Mouse (Mus musculus): Measurements from ENCODE around the gene Shisa6.

DNA sequence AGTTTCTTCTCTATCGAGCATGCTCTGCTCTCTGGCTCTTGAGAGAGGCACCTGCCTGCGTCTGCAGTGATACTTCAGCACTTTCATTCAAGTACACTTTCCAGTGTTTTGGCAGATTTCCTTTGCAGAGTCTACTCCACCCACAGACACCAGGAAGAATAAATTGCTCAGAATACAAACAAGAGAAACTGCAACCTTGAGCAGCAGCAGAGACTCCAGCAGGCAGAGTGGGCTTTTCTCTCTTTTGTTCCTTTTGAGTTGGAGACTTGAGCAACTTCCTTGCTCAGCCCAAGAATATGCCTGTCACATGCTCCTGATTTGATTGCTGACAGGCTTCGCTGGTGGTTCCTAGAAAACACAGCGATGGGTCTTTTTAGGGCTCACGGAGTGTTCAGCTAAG, 278.6 kb downstream of the Shisa6 start:
- TF ChIP-seq ZNF384 (IDR thresholded peaks at IDR 0.05; ENCODE audit: low read depth, low read length) = no peak
- no peak for TF ChIP-seq POLR2A (IDR thresholded peaks at IDR 0.05; ENCODE audit: low read depth, low read length)
- TF ChIP-seq MAX (IDR thresholded peaks at IDR 0.05; ENCODE audit: low read length) = no peak
- no peak for TF ChIP-seq TCF12 (IDR thresholded peaks at IDR 0.05; ENCODE audit: low read depth, low read length)
